Mouse (Mus musculus) thymus, postnatal 0 days (tissue): Measurements from ENCODE around the gene B430306N03Rik. TPM values are rescaled to one million over a fixed set of nuclear protein-coding genes. Genes with fewer than 3 reads are reported as not detected.
"Not testable (repeated sequence)": the region's sequence is repeated elsewhere in the genome, so short reads cannot be mapped to it uniquely, and the experiment has no call there.

Experiments used
- DNase-seq: peaks from one replicate; pipeline ENCODE4 v3.0.0-alpha.2; 2015; ENCODE audit warnings: low spot score
- polyA plus RNA-seq: library from polyadenylated mRNA; unstranded; fragments of >200 nt; fragmentation: Nextera tagmentation; extraction: Ambion mirVana; gene quantifications from 2 replicates; pipeline ENCODE4 v1.2.1, GENCODE M21; 2015

B430306N03Rik gene
- polyA plus RNA-seq: 0.53 and 0.64 TPM in 2 replicates

DNA sequence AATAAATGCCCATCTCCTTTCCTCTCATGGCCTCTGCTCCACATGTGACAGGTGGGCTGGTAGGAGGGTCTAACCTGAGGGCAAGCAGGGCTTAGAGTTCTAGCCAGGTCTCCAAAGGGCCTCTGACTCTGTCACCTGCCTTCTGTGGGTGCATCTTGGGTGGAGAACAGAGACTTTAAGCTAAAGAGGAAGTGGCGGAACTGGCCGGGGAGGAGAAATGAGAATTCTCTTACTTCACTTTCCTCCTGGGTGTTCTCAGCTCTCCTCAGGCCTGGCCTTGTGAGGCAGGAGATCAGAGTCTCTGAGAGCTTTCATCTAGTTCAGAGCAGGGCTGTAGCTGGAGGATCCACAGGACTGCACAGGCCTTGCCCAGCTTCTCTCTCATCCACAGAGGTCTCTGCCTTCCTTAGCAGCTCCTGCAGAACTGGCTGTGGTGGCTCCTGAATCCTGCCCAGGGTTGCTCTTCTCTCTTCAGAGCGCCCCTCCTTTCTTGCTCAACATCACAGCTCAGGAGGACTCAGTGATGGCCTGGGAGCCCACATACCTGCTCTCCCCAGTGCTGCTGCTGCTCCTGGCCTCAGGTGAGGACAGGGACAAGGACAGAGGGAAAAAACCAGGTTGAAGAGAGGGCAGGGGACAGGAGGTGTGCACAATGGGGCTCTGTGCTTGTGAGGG is at the start of gene B430306N03Rik:
Gene B430306N03Rik (plus strand): TSS at position 237 of the 675 bp plus-strand sequence.
- DNase-seq: not testable (repeated sequence)

DNA sequence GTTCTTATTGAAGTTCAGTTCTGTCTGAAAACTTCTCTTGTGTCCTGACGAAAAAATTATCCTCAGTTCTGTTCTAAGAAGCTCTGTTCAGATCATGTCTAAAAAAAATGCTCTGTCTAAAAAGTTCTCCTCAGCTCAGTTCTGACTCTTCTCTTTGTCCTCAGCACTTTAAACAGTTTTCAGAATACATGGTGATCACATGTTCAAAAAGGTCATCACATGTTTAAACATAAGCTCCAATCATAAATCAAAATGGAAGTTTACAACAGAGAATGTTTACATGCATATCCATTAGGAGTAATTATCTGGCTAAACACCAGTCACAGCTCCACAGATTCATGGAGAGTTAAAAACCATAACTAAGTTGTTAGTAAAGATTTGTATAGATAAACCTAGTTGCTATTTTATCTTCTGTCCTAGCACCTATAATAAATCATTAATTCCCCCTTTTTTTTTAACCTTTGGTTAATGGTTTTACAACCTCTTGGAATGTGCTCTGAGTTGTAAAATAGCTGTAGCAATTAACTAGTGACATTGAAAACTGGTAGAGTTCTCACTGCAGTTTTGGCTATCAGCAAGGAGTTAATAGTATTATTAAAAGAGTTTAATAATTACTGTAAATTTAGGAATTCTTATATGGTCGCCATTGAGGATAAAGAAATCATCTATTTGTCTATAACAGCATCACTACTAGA is 49.2 kb upstream of the B430306N03Rik start:
- DNase-seq: no peak

DNA sequence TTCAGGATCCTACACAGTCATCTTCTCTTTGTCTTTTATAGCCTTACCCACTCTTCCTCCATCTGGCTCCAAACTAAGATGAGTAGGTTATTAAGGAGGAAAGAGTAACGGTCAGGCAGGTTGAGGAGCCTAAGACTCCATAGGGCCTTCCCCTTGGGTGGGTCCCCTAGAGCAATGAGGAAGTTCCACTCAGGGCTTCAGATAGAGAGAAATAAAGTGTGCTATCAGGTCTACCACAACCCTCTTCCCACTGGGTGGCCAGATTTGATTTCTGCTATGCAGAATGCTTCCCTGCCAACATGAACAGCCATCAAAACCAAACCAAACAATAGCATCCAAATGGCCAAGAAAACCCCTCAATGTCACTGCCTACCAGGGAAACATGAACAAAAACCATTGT is 48.4 kb upstream of the B430306N03Rik start:
- no peak for DNase-seq

DNA sequence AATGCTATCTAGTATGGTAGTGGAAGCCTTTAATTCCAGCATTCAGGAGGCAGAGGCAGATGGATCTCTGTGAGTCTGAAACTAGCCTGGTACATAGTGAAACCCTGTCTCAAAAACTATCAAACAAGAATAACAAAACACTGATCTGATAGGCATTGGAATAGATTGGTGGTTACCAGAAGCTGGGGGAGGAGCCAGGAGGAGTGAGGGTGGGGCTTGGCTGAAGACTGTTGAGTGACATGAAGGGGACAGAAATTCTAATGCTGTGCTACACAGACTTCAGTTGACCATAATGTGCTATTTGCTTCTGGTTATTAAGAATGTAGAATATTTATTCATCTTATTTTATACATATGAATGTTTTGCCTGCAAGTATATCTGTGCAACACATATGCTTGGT is 47.7 kb upstream of the B430306N03Rik start:
- no peak for DNase-seq

DNA sequence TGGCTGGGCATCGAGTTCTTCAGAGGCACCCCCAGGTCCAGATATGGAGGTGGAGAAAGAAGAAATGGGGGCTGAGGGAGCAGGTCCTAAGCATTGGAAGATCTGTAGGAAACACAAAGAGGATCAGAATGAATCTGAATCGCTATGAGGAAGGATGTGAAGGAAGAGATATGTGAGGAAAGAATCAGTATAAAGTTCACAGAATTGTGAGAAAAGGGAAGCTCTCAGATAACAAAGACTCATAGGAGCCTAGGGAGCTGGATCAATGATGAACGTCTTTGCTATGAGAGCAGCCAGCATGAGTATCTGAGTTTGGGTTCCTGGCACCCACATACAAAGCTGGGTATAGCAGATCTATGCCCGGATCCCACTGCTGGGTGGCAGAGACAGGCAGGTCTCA is 46.1 kb upstream of the B430306N03Rik start:
- no peak for DNase-seq

DNA sequence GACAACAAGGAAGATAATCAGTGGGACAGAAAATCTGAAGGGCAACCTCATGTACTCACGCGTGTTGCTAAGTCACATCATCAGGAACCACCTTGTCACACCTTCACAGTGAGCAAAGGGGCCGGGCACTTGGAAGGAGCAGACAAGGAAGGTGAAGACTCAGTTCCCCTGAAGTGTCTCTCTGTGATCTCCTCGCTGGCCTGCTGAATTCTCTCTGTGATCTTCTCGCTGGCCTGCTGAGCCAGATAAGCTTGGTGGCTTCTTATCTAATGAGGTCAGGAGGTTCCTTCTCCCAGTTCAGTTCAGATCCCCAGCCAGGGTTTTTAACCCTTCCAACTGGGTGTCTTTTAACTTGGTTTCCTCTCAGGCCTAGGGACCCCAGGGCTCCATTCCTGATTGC is 43.8 kb upstream of the B430306N03Rik start:
- no peak for DNase-seq

DNA sequence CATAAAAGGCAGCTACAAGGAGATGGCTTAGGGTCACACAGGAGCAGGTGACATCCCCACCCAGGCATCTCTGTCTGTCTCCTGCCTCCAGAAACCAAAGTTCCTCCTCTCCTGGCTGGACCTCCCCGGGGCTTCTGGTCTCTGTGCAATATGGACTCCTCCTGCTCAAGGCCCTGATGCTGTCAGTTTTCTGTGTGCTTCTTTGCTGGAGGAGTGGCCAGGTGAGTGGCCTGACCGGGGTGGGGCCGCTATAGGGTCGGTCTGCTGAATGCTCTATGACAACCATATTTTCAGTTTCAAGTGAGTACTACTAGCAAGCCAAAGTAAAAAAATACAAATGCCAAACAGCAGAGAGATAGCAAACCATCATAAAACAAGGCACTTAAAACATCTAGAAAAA is 43.3 kb upstream of the B430306N03Rik start:
- no peak for DNase-seq

DNA sequence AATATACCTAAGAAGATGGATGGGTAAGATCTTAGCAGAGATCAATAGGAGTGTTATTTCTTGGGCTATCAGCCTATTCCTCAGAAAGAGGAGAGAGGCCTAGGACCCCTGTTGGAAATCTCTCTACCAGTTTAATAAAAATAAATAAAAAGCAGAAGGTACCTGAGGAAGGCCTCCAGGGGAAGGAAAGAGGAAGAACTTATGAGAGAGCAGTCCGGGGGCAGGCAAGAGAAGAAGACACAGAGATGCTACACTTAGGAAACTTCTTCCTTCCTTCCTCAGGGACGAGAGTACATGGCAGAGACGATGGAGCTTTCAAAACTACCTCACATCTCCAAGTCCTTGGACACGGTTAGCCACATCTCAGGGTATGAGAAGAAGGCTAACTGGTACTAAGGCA is 41.8 kb upstream of the B430306N03Rik start:
- DNase-seq: no peak

DNA sequence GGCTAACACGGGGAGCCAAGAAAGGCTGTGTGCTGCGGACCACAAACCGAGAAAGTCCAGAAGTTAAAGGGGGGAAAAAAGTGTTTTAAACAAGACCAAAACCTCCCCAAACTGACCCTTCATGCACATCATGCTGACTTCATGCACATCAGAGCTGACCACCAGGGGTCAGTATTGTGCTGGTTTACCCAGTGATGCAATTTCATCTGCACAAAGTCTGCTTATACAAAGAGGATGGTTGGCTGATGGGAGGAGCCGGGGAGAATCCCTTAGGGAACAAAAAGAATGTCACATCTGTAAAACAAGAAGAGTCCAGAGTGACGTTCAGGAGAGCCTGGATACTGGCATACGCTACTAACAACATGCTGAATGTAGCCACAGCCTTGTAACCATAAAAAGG is 41.1 kb upstream of the B430306N03Rik start:
- DNase-seq: peak; percentile 77

DNA sequence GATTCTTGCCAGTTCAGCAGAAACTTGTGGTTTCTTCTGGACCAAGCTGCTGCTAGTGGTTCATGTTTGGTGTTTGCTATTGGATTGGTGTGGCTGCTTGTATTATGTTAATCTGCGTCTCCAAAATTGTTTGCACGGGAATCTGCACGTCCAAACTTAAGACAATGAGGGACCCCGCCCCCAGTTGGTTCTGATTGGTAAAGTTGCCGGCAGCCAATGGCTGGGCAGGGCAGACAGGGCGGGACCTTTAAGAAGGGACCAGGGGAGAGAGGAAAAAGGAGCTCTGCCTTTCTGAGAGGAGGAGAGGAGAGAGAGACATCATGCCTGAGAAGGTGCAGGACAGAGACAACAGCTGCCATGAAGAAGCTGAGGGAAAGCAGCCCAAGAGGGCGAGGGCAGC is 40.2 kb upstream of the B430306N03Rik start:
- DNase-seq: no peak

DNA sequence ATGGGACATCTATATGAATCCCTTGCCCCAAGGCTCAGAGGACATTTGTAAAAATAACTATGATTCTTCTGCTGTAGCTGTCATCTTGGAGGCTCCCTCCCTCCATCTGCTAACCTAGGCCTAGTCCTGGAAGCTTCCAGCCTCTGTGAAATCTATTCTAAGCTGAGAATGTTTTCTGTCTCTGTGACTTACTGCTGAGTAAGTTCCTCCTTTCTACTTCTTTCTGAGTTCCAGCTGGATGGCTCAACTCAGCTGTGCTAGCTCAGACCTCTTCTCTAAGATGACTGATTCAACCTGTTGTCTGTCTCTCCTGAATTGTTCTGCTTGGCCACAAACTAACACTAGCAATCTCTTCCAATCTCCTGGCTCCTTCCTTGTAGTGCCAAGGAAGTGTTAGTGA is 37.6 kb upstream of the B430306N03Rik start:
- no peak for DNase-seq

DNA sequence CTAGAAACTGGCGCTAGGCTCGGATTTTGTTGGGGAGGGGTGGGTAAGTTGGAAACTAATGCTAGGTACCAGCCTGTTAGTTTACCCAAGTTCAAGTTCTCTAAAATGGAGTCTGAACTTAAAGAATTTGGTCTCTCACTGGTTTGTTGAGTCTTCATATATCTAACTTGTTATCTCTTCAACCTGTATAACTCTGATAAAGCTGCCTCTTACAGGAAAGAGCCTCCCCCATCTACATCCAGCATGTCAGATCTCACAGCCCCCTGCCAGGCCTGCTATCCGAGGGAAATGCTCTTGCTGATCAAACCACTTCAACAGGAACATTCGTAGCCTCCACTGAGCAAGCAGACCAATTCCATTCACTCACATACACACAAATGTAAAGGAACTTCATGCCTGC is 36.9 kb upstream of the B430306N03Rik start:
- no peak for DNase-seq

DNA sequence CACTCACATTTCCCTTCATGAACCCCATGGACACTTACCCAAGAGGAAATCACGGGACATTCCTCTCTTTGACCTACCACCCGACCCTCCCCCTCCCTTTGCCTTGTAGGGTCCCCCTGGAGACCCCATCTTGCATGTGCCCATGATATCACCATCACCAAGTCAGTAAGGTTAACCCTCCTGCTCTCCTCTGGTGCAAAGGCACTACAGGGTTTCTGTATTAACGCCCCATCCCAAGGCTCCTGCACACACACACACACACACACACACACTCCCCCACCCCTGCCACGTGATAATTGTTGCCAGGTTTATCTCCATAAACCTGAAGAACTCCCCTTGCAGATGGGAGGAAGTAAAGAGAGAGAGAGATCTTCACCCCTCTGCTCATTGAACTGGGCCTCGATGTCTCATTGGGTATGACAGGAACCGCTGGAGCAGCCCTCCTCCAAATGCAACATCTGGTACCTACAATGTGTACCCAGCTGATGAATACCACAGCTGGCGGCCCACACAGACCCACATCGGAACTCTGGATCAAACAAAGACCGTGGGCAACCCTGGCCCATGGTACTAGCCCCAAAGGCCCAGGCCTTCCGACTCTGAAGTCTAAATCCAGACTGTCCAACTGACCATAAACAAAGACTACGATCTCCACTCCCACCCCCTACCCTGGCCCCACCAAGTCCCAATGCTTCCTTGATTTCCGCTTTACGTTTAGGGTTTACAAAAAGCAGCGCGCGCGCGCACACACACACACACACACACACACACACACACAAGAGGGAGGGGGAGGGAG is 34.8 kb upstream of the B430306N03Rik start:
- peak; percentile 18 for DNase-seq

DNA sequence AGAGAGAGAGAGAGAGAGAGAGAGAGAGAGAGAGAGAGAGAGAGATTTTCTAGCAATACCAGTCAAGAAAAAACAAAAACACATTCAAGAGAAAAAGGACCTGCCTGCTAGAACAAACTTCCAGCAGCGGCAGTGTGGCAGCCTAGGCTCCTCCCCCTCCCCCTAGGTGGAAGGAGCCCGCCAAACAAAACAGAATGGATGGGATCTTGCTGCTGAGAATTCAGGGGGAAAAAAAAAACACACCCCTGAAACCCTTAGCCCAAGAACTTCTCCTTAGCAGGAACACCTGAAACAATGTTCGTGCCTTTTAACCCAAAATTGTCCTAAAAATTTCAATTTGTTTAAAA is 34.2 kb upstream of the B430306N03Rik start:
- peak; percentile 27 for DNase-seq

DNA sequence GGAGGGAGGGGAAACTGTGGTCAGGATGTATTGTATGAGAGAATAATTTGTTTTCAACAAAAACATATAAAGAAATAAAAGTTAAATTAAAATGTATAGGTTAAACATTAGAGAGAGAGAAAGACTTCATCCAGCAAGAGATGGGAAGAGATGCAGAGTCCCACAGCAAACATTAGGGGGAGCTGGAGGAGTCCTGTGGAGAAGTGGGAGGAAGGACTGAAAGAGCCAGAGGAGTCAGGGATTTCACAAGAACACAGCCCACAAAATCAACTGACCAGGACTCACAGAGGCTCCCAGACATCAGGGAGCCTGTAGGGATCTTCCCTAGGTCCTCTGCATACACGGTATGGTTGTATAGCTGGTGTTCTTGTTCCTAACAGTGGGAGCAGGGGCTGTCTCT is 29.2 kb upstream of the B430306N03Rik start:
- DNase-seq: peak; percentile 11

DNA sequence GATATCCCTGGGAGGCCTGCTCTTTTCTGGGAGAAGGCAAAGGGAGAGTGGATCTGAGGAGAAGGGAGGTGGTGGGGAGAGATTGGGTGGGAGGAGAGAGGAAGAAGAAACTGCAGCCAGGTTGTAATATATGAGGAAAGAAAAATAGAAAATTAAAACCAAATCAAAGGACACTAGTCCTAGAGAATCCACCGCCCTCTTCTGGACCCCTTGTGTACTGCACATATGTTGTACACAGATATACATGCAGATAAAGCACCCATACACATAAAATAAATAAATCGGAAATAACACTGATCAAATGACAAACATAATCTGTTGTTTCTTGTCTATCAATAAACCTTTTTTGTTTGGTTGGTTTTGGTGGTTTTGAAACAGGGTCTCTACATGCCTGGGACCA is 28.7 kb upstream of the B430306N03Rik start:
- peak; percentile 18 for DNase-seq

DNA sequence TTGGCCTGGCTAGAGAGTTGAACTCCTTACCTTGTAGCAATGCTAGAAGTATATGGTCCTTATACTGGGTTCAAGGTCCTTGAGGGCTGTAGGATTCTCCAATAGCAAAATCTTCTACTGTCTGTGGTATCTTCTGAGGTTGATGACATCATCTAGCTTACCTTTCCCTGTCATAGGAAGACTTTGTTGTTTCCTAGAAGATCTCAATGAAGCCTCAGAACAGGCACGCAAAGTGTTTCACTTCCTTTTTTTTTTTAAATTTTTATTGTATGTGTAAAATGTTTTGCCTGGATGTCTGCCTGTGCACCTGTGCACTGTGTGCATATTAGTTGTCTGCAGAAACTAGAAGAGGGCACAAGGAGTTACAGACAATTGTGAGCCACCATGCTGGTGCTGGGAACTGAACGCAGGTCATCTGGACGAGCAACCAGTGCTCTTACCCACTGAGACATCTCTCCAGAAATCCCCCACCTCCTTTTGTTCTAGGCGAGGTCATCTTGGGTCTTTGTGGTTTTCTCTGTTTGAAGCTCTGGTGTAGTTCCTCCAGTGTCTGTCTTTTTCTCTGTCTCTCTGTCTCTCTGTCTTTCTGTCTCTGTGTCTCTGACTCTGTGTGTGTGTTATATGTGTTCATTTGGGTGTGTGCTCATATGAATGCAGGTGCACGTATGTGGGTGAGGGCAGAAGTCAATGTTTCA is 22.3 kb upstream of the B430306N03Rik start:
- no peak for DNase-seq

DNA sequence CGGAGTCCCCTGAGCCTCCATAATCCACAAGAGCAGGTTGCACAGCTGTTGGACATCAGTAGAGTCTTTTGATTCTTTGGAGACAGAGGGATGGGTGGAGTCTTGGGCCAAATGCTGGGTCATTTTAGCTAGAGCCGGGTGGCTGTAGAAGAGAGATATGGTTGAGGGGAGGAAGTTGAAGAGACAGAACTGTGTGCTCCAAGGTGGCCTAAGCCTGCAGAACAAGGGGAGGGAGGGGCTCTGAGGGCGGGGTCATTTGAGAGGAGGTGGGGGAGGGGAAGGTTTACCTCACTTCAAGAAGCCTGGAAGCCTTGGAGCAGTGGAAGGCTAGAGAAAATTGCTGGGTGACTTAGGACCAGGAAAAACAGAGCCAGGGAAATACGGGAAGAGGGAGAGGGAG is 16.7 kb upstream of the B430306N03Rik start, which contains the start of gene Treml2:
Gene Treml2 (plus strand): TSS at position 296 of the 400 bp plus-strand sequence.
- peak; percentile 45 for DNase-seq

DNA sequence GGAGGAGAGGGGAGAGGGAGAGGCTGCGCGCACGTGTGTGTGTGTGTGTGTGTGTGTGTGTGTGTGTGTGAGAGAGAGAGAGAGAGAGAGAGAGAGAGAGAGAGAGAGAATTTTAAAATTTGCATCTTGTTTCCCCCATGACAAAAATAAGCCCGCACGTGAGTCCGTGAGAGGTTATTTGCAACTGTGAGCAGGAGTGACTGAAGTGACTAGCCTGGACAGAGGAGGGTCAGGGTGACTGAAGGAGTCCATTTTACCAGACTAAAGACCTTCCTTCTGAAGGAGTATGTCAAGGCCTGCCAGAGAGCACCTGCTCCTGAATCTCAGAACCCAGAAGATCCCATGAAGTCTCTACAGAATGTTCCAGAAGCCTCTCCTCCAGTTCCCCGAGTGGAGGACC is 16.2 kb upstream of the B430306N03Rik start:
- no peak for DNase-seq

DNA sequence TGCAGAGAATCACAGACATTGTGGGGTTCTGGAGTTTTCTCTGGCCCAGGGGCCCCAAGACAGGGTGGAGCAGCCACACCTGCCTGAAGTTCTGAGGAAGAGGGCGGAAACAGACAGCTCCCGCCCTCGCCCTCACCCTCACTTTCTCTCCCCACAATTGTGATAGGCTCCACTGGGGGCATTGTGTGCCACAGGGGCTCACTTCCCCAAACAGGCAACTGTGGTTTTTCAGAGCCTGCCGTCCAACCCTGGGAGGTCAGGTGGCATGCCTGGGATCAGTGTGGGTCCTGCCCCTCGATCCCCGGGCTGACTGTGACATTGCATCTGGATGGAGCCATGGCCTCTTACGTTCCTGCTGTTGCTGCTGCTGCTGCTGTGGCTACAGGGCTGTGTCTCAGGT is 15.7 kb upstream of the B430306N03Rik start:
- DNase-seq: peak; percentile 81

DNA sequence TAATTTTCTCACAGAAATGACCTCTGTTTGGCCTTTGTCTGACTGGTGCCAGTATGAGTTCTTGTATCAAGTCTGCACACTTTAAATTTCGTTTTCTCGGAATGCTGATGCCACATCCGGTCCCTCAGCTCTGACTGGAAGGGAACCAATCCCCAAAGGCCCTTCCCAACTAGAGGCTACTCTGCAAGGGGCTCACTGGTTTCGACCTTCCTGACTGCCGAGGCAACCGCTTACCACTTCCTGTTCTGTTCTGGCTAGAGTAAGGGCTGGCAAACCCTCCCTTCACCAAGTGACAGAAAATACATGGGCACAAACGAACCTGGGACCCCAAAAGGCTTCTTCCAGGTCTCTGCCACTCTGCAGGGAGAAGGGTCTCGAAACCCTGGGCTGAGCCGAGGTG is 15.1 kb upstream of the B430306N03Rik start:
- DNase-seq: peak; percentile 83

DNA sequence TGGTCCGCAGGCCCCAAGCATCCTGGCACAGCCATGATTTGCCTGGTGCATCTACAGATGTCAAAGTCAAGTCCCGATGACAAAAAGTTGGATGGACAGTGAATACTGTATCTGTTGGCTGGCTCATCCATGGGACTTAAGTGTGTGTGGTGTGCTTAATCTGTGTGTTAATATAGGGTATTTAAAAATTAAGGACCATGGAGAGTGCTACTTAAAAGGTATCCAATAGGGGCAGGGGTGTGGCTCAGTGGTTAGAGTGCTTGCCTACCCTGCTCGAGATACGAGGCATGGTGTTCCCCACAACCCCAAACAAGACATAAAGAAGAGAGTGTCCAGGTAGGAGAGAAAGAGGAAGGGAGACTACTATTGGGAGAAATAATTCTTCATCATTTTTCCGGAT is 14.1 kb upstream of the B430306N03Rik start:
- DNase-seq: peak; percentile 3
